Mouse (Mus musculus): Measurements from ENCODE around the gene Stx6.
A peak's percentile ranks its signal among the peaks of the same experiment; 100 is the strongest.

Stx6 gene

GRCm38 (mm10) chr1:155233378-155233777 lies 74.9 kb downstream of the Stx6 start:
- no peak for DNase-seq (ENCODE audit: extremely low spot score)

- DNase-seq (ENCODE audit: extremely low spot score): no peak
Measured at GRCm38 (mm10) chr1:155233931-155234607, 75.6 kb downstream of the Stx6 start.

- no peak for DNase-seq (ENCODE audit: extremely low spot score)
Measured at GRCm38 (mm10) chr1:155235641-155236040, 77.1 kb downstream of the Stx6 start.

- no peak for DNase-seq (ENCODE audit: extremely low spot score)
Measured at GRCm38 (mm10) chr1:155236306-155237024, 78.0 kb downstream of the Stx6 start.

GRCm38 (mm10) chr1:155237390-155237789 lies 78.9 kb downstream of the Stx6 start:
- DNase-seq (ENCODE audit: extremely low spot score): no peak

- no peak for DNase-seq (ENCODE audit: extremely low spot score)
Measured at GRCm38 (mm10) chr1:155238126-155238525, 79.6 kb downstream of the Stx6 start.

GRCm38 (mm10) chr1:155239169-155239568 lies 80.7 kb downstream of the Stx6 start:
- no peak for DNase-seq (ENCODE audit: extremely low spot score)

GRCm38 (mm10) chr1:155239962-155240717 lies 81.6 kb downstream of the Stx6 start:
- no peak for DNase-seq (ENCODE audit: extremely low spot score)

- no peak for DNase-seq (ENCODE audit: extremely low spot score)
Measured at GRCm38 (mm10) chr1:155241701-155242487, 83.4 kb downstream of the Stx6 start.

GRCm38 (mm10) chr1:155242488-155242745 lies 83.9 kb downstream of the Stx6 start:
- DNase-seq (ENCODE audit: extremely low spot score): no peak

- DNase-seq (ENCODE audit: extremely low spot score): peak; percentile 86
Measured at GRCm38 (mm10) chr1:155243797-155244770, 85.6 kb downstream of the Stx6 start, which contains the start of gene BC034090. TSS of gene BC034090 (minus strand) at chr1:155244444.

GRCm38 (mm10) chr1:155244771-155245211 lies 86.3 kb downstream of the Stx6 start:
- DNase-seq (ENCODE audit: extremely low spot score): no peak

GRCm38 (mm10) chr1:155245516-155245915 lies 87.0 kb downstream of the Stx6 start:
- DNase-seq (ENCODE audit: extremely low spot score): no peak

GRCm38 (mm10) chr1:155247441-155247840 lies 88.9 kb downstream of the Stx6 start:
- no peak for DNase-seq (ENCODE audit: extremely low spot score)

GRCm38 (mm10) chr1:155248041-155248440 lies 89.5 kb downstream of the Stx6 start:
- DNase-seq (ENCODE audit: extremely low spot score): no peak

GRCm38 (mm10) chr1:155249896-155250295 lies 91.4 kb downstream of the Stx6 start:
- no peak for DNase-seq (ENCODE audit: extremely low spot score)

GRCm38 (mm10) chr1:155250531-155251135 lies 92.1 kb downstream of the Stx6 start:
- no peak for DNase-seq (ENCODE audit: extremely low spot score)

- DNase-seq (ENCODE audit: extremely low spot score): no peak
Measured at GRCm38 (mm10) chr1:155251596-155251995, 93.1 kb downstream of the Stx6 start.

- no peak for DNase-seq (ENCODE audit: extremely low spot score)
Measured at GRCm38 (mm10) chr1:155252631-155253121, 94.2 kb downstream of the Stx6 start.

- DNase-seq (ENCODE audit: extremely low spot score): no peak
Measured at GRCm38 (mm10) chr1:155253126-155253525, 94.6 kb downstream of the Stx6 start.

Data from embryo, embryonic 9.5 days (tissue).